Comparison of ENCODE assay signal across 26 mouse cellular contexts in genomic region chr1:138248770-138249169, GRCm38 (mm10). TPM values are rescaled to one million over a fixed set of nuclear protein-coding genes. Genes with fewer than 3 reads are reported as not detected.
A peak's percentile ranks its signal among the peaks of the same experiment; 100 is the strongest.
DNase-seq lines count a peak whose midpoint lies in the region; ATAC-seq lines count a peak whose summit lies in the region.
"Had no signal": no experiment of that assay in that cellular context is flagged by ENCODE, and none has a peak within 500 bp of the region (broad histone marks: within the 10 kb centered on the region; RNA-seq: fewer than 3 reads in every experiment).

No protein-coding gene starts in this region.

- H3K4me1 ChIP-seq in kidney, embryonic 16.5 days (ENCODE audit: insufficient read depth, low read length) = peaks cover 6% of the 10 kb centered on the region; the same call in 1 of the 2 replicates
- H3K4me1 ChIP-seq: liver, embryonic 13.5 days had no signal

- peak; percentile 22 to 29 for DNase-seq in kidney, adult 8-10 months
- DNase-seq in 3T3-L1 (ENCODE audit: low read depth, low spot score) = peak; percentile 32
- DNase-seq in induced T-regulatory cell, adult 2 months (ENCODE audit: low read depth) = peak; percentile 54
- no peak for DNase-seq in Muller cell, postnatal 12 days (ENCODE audit: inconsistent ontology term)
- no peak for DNase-seq in layer of hippocampus, postnatal 36 days
- no peak for DNase-seq in retina, embryonic 14.5 days (ENCODE audit: low spot score)
- DNase-seq: cerebellum, postnatal 25 days; gastrocnemius, postnatal 25 days; heart, postnatal 14 days; liver, embryonic 13.5 days; retina, postnatal 1 day had no signal

- no peak overlapping the region for H3K9ac ChIP-seq in kidney, embryonic 16.5 days (replicated peaks; ENCODE audit: low read length)
- H3K9ac ChIP-seq: hindbrain, embryonic 13.5 days; limb, embryonic 12.5 days; liver, embryonic 13.5 days; lung, embryonic 15.5 days had no signal

- no peak overlapping the region for H3K27ac ChIP-seq in kidney, embryonic 16.5 days (ENCODE audit: low read length)
- H3K27ac ChIP-seq: hindbrain, embryonic 13.5 days; liver, embryonic 13.5 days; lung, embryonic 15.5 days had no signal

- H3K4me3 ChIP-seq in kidney, embryonic 16.5 days (ENCODE audit: low read length) = no peak overlapping the region
- H3K4me3 ChIP-seq: hindbrain, embryonic 13.5 days; limb, embryonic 12.5 days; liver, embryonic 13.5 days; lung, embryonic 15.5 days had no signal

- no peak overlapping the region for H3K4me2 ChIP-seq in kidney, embryonic 16.5 days (replicated peaks; ENCODE audit: low read depth, low read length)
- H3K4me2 ChIP-seq: heart, embryonic 11.5 days; hindbrain, embryonic 13.5 days; limb, embryonic 12.5 days; liver, embryonic 13.5 days; lung, embryonic 15.5 days had no signal

- no peak for ATAC-seq in kidney, embryonic 16.5 days (ENCODE audit: low FRiP score, low TSS enrichment)
- ATAC-seq in CD4-positive, CD25-positive, alpha-beta regulatory T cell, adult 4 months = peak; percentile 46
- ATAC-seq: intestine, embryonic 16.5 days had no signal

- no peaks in the 10 kb centered on the region for H3K36me3 ChIP-seq in kidney, embryonic 16.5 days (ENCODE audit: insufficient read depth, low read length)
- H3K36me3 ChIP-seq: hindbrain, embryonic 13.5 days; limb, embryonic 12.5 days; liver, embryonic 13.5 days; lung, embryonic 15.5 days had no signal

- WGBS in kidney, embryonic 16.5 days = 66% methylated on average over 2 of the region's 2 CpGs

- no peaks in the 10 kb centered on the region for H3K9me3 ChIP-seq in kidney, embryonic 16.5 days (ENCODE audit: low read length)
- H3K9me3 ChIP-seq: hindbrain, embryonic 13.5 days; limb, embryonic 12.5 days; liver, embryonic 13.5 days; lung, embryonic 15.5 days had no signal

- H3K27me3 ChIP-seq in kidney, embryonic 16.5 days (ENCODE audit: insufficient read depth, low read length) = no peaks in the 10 kb centered on the region
- H3K27me3 ChIP-seq: hindbrain, embryonic 13.5 days; limb, embryonic 12.5 days; liver, embryonic 13.5 days; lung, embryonic 15.5 days had no signal

RNA-seq across cellular contexts. Expression of gene Atp6v1g3, which starts 24.8 kb away (rescaled TPM):
- 4.6 and 6.3 TPM in 2 replicates for polyA plus RNA-seq in kidney, embryonic 16.5 days (2015; fragmentation: Nextera tagmentation; extraction: Ambion mirVana)
- polyA plus RNA-seq in CD4-positive, CD25-positive, alpha-beta regulatory T cell, adult 4 months (2017; shearing (Covaris generic)) = under 1 TPM; 0.28 to 0.96 TPM
- total RNA-seq in layer of hippocampus, postnatal 36 days (2021) = not detected
- total RNA-seq: adrenal gland, adult 18-20 months; gastrocnemius, postnatal 25 days; heart, postnatal 14 days; left cerebral cortex, adult 8-10 months; megakaryocyte-erythroid progenitor cell, adult 5-6 weeks; midbrain, postnatal 0 days had no signal
- polyA plus RNA-seq: forebrain, embryonic 11.5 days; frontal cortex, adult 2 months; heart, embryonic 11.5 days; hindbrain, embryonic 13.5 days; intestine, embryonic 16.5 days; liver, embryonic 13.5 days; lung, embryonic 15.5 days; midbrain, postnatal 0 days; neural tube, embryonic 14.5 days; stomach, embryonic 16.5 days had no signal

Comparison
In these comparisons a context has a peak if more than half of its experiments do, and no peak if none do; other contexts are left out.
1. DNase-seq: peak in kidney, adult 8-10 months (2 of 2), 3T3-L1 (single experiment) and induced T-regulatory cell, adult 2 months (single experiment); none in Muller cell, postnatal 12 days (single experiment), layer of hippocampus, postnatal 36 days (0 of 2) and retina, embryonic 14.5 days (single experiment).